ENCODE assay signal across 24 mouse cellular contexts in genomic region chr5:76791280-76791679, GRCm38 (mm10).
DNase-seq lines count a peak whose midpoint lies in the region; ATAC-seq and TF ChIP-seq lines count a peak whose summit lies in the region.
"Had no signal": no experiment of that assay in that cellular context is flagged by ENCODE, and none has a peak within 500 bp of the region (broad histone marks: within the 10 kb centered on the region; RNA-seq: fewer than 3 reads in every experiment).

No protein-coding gene starts in this region.

- no peaks in the 10 kb centered on the region for H3K4me1 ChIP-seq in midbrain, embryonic 11.5 days (ENCODE audit: control insufficient read depth, insufficient read depth, low read length)
- H3K4me1 ChIP-seq in midbrain, postnatal 0 days (ENCODE audit: insufficient read depth, low read length), result no peaks in the 10 kb centered on the region
- H3K4me1 ChIP-seq in MEL (ENCODE audit: control insufficient read depth in 1 of 2, insufficient read depth in 2 of 2, low read length in 2 of 2), result peaks cover 2 to 5% of the 10 kb centered on the region in 2 experiments; a peak in 2 of 4 replicates

- WGBS in midbrain, embryonic 11.5 days, result 66% methylated on average over 4 of the region's 4 CpGs
- WGBS in midbrain, postnatal 0 days, result 68% methylated on average over 4 of the region's 4 CpGs

- no peaks in the 10 kb centered on the region for H3K79me2 ChIP-seq in MEL (ENCODE audit: control insufficient read depth, insufficient read depth, low read length, poor library complexity)

- peak; percentile 20 to 48; a peak in 2 of 4 replicates for TF ChIP-seq EP300 in MEL (IDR thresholded peaks at IDR 0.05; ENCODE audit: low read depth in 1 of 2, low read length in 2 of 2)

- intact Hi-C loops in heart, postnatal 14 days (cut with DNase I), result no loop called here

- no peak overlapping the region for H3K4me3 ChIP-seq in midbrain, embryonic 11.5 days (ENCODE audit: low read depth, low read length)
- H3K4me3 ChIP-seq in midbrain, postnatal 0 days (ENCODE audit: low read depth, low read length), result no peak overlapping the region
- no peak overlapping the region for H3K4me3 ChIP-seq in MEL (ENCODE audit: control insufficient read depth in 1 of 2, insufficient read depth in 1 of 2, low read depth in 2 of 2, low read length in 2 of 2)

- H3K9me3 ChIP-seq in midbrain, embryonic 11.5 days (ENCODE audit: control insufficient read depth, low read length), result no peaks in the 10 kb centered on the region
- H3K9me3 ChIP-seq in midbrain, postnatal 0 days (ENCODE audit: low read length), result no peaks in the 10 kb centered on the region
- no peaks in the 10 kb centered on the region for H3K9me3 ChIP-seq in MEL (replicated peaks; ENCODE audit: insufficient read depth, low read length)
- H3K9me3 ChIP-seq: G1E had no signal

- no peak overlapping the region for H3K4me2 ChIP-seq in midbrain, embryonic 11.5 days
- H3K4me2 ChIP-seq in midbrain, postnatal 0 days (ENCODE audit: low read depth, low read length, poor library complexity, severe bottlenecking), result no peak overlapping the region

- ATAC-seq in midbrain, embryonic 11.5 days (ENCODE audit: low FRiP score), result no peak
- no peak for ATAC-seq in midbrain, postnatal 0 days (ENCODE audit: low FRiP score)
- ATAC-seq in megakaryocyte progenitor cell, adult 5-6 weeks (replicated peaks; ENCODE audit: poor library complexity), result no peak
- ATAC-seq: activated CD4-positive, CD25-positive, alpha-beta regulatory T cell, adult 4 months; CD4-positive, CD25-positive, alpha-beta regulatory T cell, adult 4 months; Patski had no signal

- H3K27me3 ChIP-seq in midbrain, embryonic 11.5 days (ENCODE audit: control insufficient read depth, insufficient read depth, low read length), result no peaks in the 10 kb centered on the region
- no peaks in the 10 kb centered on the region for H3K27me3 ChIP-seq in midbrain, postnatal 0 days (ENCODE audit: insufficient read depth, low read length)
- no peaks in the 10 kb centered on the region for H3K27me3 ChIP-seq in MEL (ENCODE audit: control insufficient read depth in 1 of 2, insufficient read depth in 2 of 2, low read length in 2 of 2)
- H3K27me3 ChIP-seq: CH12.LX, Patski had no signal

- no peak for TF ChIP-seq RAD21 in MEL (IDR thresholded peaks at IDR 0.05; ENCODE audit: low read depth, low read length)

- H3K27ac ChIP-seq in midbrain, embryonic 11.5 days (ENCODE audit: low read depth, low read length), result no peak overlapping the region
- H3K27ac ChIP-seq in midbrain, postnatal 0 days (ENCODE audit: low read depth, low read length), result no peak overlapping the region
- no peak overlapping the region for H3K27ac ChIP-seq in MEL (ENCODE audit: control insufficient read depth, low read depth, low read length)

- TF ChIP-seq POLR2A in MEL (IDR thresholded peaks at IDR 0.05; ENCODE audit: control insufficient read depth in 1 of 2, insufficient read depth in 1 of 2, low read depth in 1 of 2, low read length in 2 of 2, poor library complexity in 1 of 2), result no peak

- TF ChIP-seq CTCF in midbrain, postnatal 0 days (IDR thresholded peaks at IDR 0.05), result no peak
- no peak for TF ChIP-seq CTCF in MEL (IDR thresholded peaks at IDR 0.05 in 2 of 3, conservative IDR thresholded peaks at IDR 0.05 in 1 of 3; ENCODE audit: control insufficient read depth in 1 of 3, insufficient read depth in 1 of 3, low read depth in 2 of 3, low read length in 3 of 3, poor library complexity in 1 of 3, severe bottlenecking in 1 of 3)

- peak; percentile 66 for DNase-seq in heart, adult 11 months
- DNase-seq in heart, postnatal 14 days, result no peak
- peak; percentile 78 for DNase-seq in midbrain, embryonic 11.5 days (ENCODE audit: low spot score, missing footprints)
- no peak for DNase-seq in midbrain, postnatal 0 days (ENCODE audit: low spot score)
- DNase-seq in 416B (ENCODE audit: low read depth), result peak; percentile 78
- no peak for DNase-seq in MEL (ENCODE audit: low read depth, low spot score)
- no peak for DNase-seq in lung, postnatal 4 days
- DNase-seq: adrenal gland, adult 2 months; adrenal gland, adult 8-10 months; adrenal gland, postnatal 10 days; adrenal gland, postnatal 14 days; adrenal gland, postnatal 25 days; adrenal gland, postnatal 36 days; B cell, adult 2 months; cerebellum, adult 11 months; cerebellum, adult 11-12 months; cerebellum, adult 18-20 months; cerebellum, adult 2 months had no signal

- no peaks in the 10 kb centered on the region for H3K36me3 ChIP-seq in midbrain, embryonic 11.5 days (ENCODE audit: control insufficient read depth, insufficient read depth, low read length)
- H3K36me3 ChIP-seq in midbrain, postnatal 0 days (ENCODE audit: insufficient read depth, low read length), result no peaks in the 10 kb centered on the region
- H3K36me3 ChIP-seq in MEL (ENCODE audit: control insufficient read depth in 1 of 2, insufficient read depth in 2 of 2, low read length in 2 of 2), result peaks cover 0 to 2% of the 10 kb centered on the region in 2 experiments; a peak in 1 of 4 replicates

- no peak overlapping the region for H3K9ac ChIP-seq in midbrain, embryonic 11.5 days (ENCODE audit: low read length)
- H3K9ac ChIP-seq in midbrain, postnatal 0 days (replicated peaks; ENCODE audit: low read length, poor library complexity, severe bottlenecking), result no peak overlapping the region
- no peak overlapping the region for H3K9ac ChIP-seq in MEL (ENCODE audit: control insufficient read depth, low read depth, low read length, poor library complexity, severe bottlenecking)

TF ChIP-seq in MEL, 35 proteins besides CTCF, POLR2A, EP300 and RAD21:
- TF ChIP-seq TCF12 (IDR thresholded peaks at IDR 0.05; ENCODE audit: low read depth, low read length), result 0 out of 2 replicates have a peak, but pooled peaks have one; percentile 7
- no peak for TF ChIP-seq UBTF (IDR thresholded peaks at IDR 0.05; ENCODE audit: borderline replicate concordance, insufficient read depth, low read depth, low read length)
- no peak for TF ChIP-seq BHLHE40 (IDR thresholded peaks at IDR 0.05; ENCODE audit: borderline replicate concordance, low read depth, low read length)
- TF ChIP-seq TAL1 (IDR thresholded peaks at IDR 0.05; ENCODE audit: low read length), result no peak
- no peak for TF ChIP-seq NELFE (IDR thresholded peaks at IDR 0.05; ENCODE audit: low read depth, low read length)
- TF ChIP-seq GATA1 (IDR thresholded peaks at IDR 0.05; ENCODE audit: low read depth, low read length), result peak; percentile 30; the same call in 1 of the 2 replicates
- no peak for TF ChIP-seq GABPA (IDR thresholded peaks at IDR 0.05; ENCODE audit: low read depth, low read length)
- no peak for TF ChIP-seq POLR2AphosphoS5 (IDR thresholded peaks at IDR 0.05; ENCODE audit: borderline replicate concordance, low read depth, low read length)
- no peak for TF ChIP-seq CHD2 (IDR thresholded peaks at IDR 0.05; ENCODE audit: low read length)
- no peak for TF ChIP-seq ZC3H11A (IDR thresholded peaks at IDR 0.05; ENCODE audit: low read depth, low read length)
- TF ChIP-seq MXI1 (IDR thresholded peaks at IDR 0.05; ENCODE audit: low read depth, low read length), result no peak
- TF ChIP-seq POLR2AphosphoS2 (IDR thresholded peaks at IDR 0.05; ENCODE audit: low read length), result no peak
- TF ChIP-seq E2F4 (IDR thresholded peaks at IDR 0.05; ENCODE audit: borderline replicate concordance, low read depth, low read length), result no peak
- no peak for TF ChIP-seq HCFC1 (IDR thresholded peaks at IDR 0.05; ENCODE audit: low read depth, low read length)
TF ChIP-seq in MEL: peak in this region for 2.

Comparison
In these comparisons a context has a peak if more than half of its experiments do, and no peak if none do; other contexts are left out.
1. DNase-seq: peak in heart, adult 11 months (single experiment), midbrain, embryonic 11.5 days (single experiment) and 416B (single experiment); none in heart, postnatal 14 days (0 of 2), midbrain, postnatal 0 days (single experiment), MEL (single experiment) and lung, postnatal 4 days (0 of 2).